Mouse (Mus musculus) ovary, postnatal 36 days (tissue): ENCODE results near the gene Zcchc4.
"Not testable (repeated sequence)": the region's sequence is repeated elsewhere in the genome, so short reads cannot be mapped to it uniquely, and the experiment has no call there.

Experiments
- DNase-seq: peaks from one replicate; pipeline ENCODE4 v3.0.0; 2022; ENCODE audit warnings: low spot score, mixed read lengths

The Zcchc4 gene

GRCm38 (mm10) chr5:52775237-52775636 lies at the start of gene Zcchc4:
TSS of gene Zcchc4 (plus strand) at chr5:52775409.
- no peak for DNase-seq

- no peak for DNase-seq
These were observed 47.5 kb upstream of the Zcchc4 start for GRCm38 (mm10) chr5:52727747-52728146.

DNA sequence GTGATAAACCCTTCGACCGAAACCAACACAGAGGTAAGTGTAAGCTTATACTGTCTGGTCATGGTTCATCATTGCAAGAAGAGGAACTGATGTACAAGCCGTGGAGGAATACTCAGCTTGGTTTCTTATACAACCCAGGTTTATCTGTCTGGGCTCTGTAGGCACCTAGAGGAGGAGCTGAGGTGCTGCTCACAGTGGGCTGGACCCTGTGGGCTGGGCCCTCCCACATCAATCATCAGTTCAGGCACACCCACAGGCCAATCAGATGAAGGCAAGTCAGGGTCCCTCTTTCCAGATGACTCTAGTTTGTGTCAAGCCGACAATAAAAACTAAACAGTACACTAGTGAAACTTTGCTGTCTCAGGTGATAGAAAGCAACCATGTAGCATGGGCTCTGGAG lies 42.4 kb upstream of the Zcchc4 start:
- DNase-seq, result no peak

DNA sequence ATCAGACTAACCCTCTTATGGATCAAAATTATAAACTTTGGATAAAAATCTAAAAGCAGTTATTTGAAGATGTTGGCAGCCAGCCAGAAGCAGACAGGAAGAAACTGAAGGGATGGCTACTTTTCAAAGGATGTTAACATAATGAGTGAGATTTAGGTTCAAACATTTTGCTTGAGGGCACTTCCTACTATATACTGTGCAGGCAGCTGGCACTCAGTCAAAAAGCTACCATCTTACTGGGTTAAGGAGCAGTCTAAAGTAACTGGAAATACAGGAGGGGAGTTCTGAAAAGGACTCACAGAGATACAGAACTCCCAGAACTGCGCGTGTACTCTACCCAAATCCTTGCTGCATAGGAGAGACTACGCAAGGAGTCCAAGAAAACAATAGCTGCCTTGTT lies 39.2 kb upstream of the Zcchc4 start:
- DNase-seq, result no peak

- DNase-seq, result peak; percentile 83
These were observed 33.7 kb upstream of the Zcchc4 start, which contains the start of gene Pi4k2b for GRCm38 (mm10) chr5:52741391-52742111. TSS of gene Pi4k2b (plus strand) at chr5:52741574.

DNA sequence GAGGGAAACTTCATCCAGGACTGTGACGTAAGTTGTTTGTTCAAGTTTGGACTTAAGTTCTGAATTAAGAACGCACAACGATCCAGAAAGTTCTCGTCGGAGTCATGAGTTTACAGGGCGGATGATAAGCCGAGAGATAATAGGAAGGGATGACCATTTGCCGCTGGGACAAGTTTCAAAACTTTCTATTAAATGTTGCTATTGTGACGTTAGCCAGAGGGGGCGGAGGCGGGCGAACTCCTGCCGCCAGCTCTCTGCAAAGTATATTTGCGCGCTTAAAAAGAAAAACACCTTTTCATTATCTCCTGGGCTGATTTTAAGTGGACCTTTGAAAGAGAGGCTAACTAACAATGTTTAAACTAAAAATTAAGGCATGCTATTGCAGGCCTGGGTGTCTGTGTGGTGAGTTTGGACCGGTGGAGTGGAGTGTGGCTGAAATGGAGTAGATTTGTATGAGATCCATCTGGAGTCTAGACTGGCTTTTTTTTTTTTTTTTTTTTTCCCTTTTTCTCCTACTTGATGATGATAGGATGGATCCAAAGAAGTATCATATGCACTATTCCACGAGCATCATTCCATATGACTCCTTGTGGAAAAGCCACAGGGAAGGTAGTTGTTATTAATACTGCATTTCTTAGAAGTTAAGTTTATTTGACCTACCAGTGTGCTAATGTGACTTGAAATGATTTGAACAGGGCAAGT lies 32.9 kb upstream of the Zcchc4 start:
- peak; percentile 42 for DNase-seq

GRCm38 (mm10) chr5:52743231-52743630 lies 32.0 kb upstream of the Zcchc4 start:
- no peak for DNase-seq

DNA sequence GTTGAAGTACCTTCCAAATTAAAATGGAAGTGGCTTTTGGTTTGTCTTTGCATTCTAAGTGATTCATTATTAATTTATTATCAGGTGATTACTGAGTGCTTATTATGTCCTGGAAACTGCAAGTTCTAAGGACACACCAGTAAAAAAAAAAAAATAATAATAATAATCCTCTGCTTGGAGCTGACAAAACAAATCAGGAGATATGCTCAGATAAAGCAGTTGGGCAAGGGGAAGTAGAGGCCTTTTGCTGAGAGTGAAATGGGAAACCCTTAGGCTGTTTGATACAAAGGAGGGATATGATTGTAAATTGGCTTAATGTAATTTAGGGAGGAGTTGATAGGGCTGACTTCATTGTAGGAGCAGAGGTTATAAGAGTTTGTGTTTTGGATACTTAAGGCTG lies 28.3 kb upstream of the Zcchc4 start:
- DNase-seq, result no peak

- no peak for DNase-seq
These were observed 26.5 kb upstream of the Zcchc4 start for GRCm38 (mm10) chr5:52748732-52749131.

GRCm38 (mm10) chr5:52753146-52753545 lies 22.1 kb upstream of the Zcchc4 start:
- DNase-seq, result no peak

GRCm38 (mm10) chr5:52754196-52754595 lies 21.0 kb upstream of the Zcchc4 start:
- DNase-seq, result no peak

DNA sequence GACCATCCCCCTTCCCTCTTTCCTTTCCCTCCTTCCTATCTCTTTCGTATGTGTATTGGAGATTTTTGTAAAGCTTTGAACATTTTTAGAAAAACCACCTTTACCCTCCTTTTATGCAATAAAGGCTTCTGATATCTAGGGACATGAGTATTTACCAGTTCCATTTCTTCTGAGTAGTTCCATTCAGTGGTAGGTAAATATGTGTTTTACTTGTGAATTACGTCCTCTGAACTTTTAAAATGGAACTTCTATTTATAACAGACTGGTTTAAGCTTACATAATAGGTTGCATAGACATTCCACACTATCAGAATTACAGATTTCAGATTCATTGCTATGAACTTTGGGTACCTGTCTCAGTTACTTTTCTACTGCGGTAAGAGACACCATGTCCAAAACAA lies 19.9 kb upstream of the Zcchc4 start:
- no peak for DNase-seq

GRCm38 (mm10) chr5:52755989-52756388 lies 19.2 kb upstream of the Zcchc4 start:
- DNase-seq, result no peak

- no peak for DNase-seq
These were observed 12.6 kb upstream of the Zcchc4 start for GRCm38 (mm10) chr5:52762586-52762985.

DNA sequence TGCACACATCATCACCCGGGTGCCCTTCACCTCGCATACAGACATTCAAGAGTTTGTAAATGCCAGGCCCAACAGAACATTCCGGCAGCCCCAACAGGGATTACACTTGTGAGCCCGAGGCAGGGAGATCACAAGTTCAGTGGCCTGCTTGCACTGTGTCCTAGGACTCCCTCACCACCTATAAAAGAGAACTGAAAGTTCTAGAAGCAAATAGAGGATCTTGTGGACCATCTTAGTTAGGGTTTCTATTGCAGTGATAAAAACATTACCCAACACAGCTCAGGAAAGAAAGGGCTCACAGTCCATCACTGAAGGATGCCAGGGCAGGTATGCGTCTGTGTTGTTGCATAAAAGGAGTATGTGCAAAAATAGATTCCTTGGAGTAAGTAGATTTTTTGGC lies 942 bp upstream of the Zcchc4 start:
- no peak for DNase-seq

DNA sequence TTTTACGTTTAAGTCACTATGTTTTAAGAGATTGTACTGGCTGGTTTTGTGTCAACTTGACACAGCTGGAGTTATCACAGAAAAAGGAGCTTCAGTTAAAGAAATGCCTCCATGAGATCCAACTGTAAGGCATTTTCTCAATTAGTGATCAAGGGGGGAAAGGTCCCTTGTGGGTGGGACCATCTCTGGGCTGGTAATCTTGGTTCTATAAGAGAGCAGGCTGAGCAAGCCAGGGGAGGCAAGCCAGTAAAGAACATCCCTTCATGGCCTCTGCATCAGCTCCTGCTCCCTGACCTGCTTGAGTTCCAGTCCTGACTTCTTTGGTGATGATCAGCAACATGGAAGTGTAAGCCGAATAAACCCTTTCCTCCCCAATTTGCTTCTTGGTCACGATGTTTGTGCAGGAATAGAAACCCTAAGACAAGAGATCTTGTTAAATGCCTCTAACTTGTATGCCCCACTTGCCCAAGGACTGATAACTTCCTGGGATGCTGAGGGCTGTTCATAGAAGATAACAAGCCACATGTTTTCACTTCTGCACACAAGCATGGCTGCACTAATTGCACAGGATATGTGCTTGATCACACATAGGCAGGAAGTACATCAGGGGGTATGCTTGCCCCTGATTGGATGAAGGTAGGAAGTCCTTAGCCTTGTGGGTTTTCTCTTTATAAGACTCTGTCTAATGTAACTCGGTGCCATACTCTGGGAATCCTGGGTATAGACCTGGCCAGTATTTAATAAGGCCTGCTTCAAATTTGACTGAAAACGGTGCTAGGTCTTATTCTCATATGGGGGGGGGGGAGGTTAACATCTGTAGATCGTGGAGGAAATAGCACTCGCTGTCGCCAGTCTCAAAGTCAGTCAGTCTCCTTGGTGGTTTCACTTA lies 1.5 kb downstream of the Zcchc4 start:
- DNase-seq, result not testable (repeated sequence)

GRCm38 (mm10) chr5:52782523-52783250 lies 7.5 kb downstream of the Zcchc4 start:
- DNase-seq, result peak; percentile 86

- no peak for DNase-seq
These were observed 8.0 kb downstream of the Zcchc4 start for GRCm38 (mm10) chr5:52783251-52783620.

- no peak for DNase-seq
These were observed 8.7 kb downstream of the Zcchc4 start for GRCm38 (mm10) chr5:52783957-52784356.

GRCm38 (mm10) chr5:52786556-52787322 lies 11.5 kb downstream of the Zcchc4 start:
- DNase-seq, result no peak

- DNase-seq, result no peak
These were observed 18.0 kb downstream of the Zcchc4 start for GRCm38 (mm10) chr5:52793230-52793629.
